Comparison of ENCODE assay signal across 12 mouse cellular contexts in genomic region chr2:118536111-118536510, GRCm38 (mm10). TPM values are rescaled to one million over a fixed set of nuclear protein-coding genes. Genes with fewer than 3 reads are reported as not detected.
DNase-seq lines count a peak whose midpoint lies in the region; ATAC-seq and TF ChIP-seq lines count a peak whose summit lies in the region.
"Had no signal": no experiment of that assay in that cellular context is flagged by ENCODE, and none has a peak within 500 bp of the region (broad histone marks: within the 10 kb centered on the region; RNA-seq: fewer than 3 reads in every experiment).

No protein-coding gene starts in this region.

- H3K9me3 ChIP-seq in lung, embryonic 14.5 days (ENCODE audit: low read depth, low read length) = no peaks in the 10 kb centered on the region
- H3K9me3 ChIP-seq: liver, embryonic 13.5 days had no signal

- no peak for TF ChIP-seq CTCF in lung, embryonic 14.5 days (IDR thresholded peaks at IDR 0.05; ENCODE audit: low read depth)
- TF ChIP-seq CTCF in lung, adult 2 months (IDR thresholded peaks at IDR 0.05; ENCODE audit: insufficient read depth, low read length) = no peak
- no peak for TF ChIP-seq CTCF in embryonic fibroblast, embryonic 13.5 days (IDR thresholded peaks at IDR 0.05; ENCODE audit: borderline replicate concordance, insufficient read depth, low read length)

- H3K9ac ChIP-seq in lung, embryonic 14.5 days = no peak overlapping the region
- H3K9ac ChIP-seq: liver, embryonic 13.5 days had no signal

- H3K4me3 ChIP-seq in lung, embryonic 14.5 days (ENCODE audit: low read depth, low read length) = no peak overlapping the region
- H3K4me3 ChIP-seq in lung, adult 2 months (replicated peaks; ENCODE audit: extremely low read depth, low read depth, low read length) = no peak overlapping the region
- no peak overlapping the region for H3K4me3 ChIP-seq in embryonic fibroblast, embryonic 13.5 days (ENCODE audit: insufficient read depth, low read length)
- H3K4me3 ChIP-seq in myocyte = no peak overlapping the region
- H3K4me3 ChIP-seq: liver, embryonic 13.5 days had no signal

- no peak overlapping the region for H3ac ChIP-seq in myocyte (ENCODE audit: control insufficient read depth, insufficient read length)

- H3K27me3 ChIP-seq in lung, embryonic 14.5 days (ENCODE audit: insufficient read depth, low read length) = no peaks in the 10 kb centered on the region
- no peaks in the 10 kb centered on the region for H3K27me3 ChIP-seq in myocyte (ENCODE audit: control insufficient read depth, insufficient read depth, insufficient read length)
- H3K27me3 ChIP-seq: CH12.LX; liver, embryonic 13.5 days had no signal

- 0 out of 2 replicates have a peak, but pooled peaks cover 10% of the 10 kb centered on the region for H3K36me3 ChIP-seq in lung, embryonic 14.5 days (ENCODE audit: insufficient read depth)
- no peaks in the 10 kb centered on the region for H3K36me3 ChIP-seq in myocyte (ENCODE audit: control insufficient read depth, insufficient read depth)
- H3K36me3 ChIP-seq: liver, embryonic 13.5 days had no signal

- no peak for ATAC-seq in lung, embryonic 14.5 days (ENCODE audit: insufficient read depth)
- ATAC-seq: forebrain, embryonic 14.5 days had no signal

- H3K4me2 ChIP-seq in lung, embryonic 14.5 days = no peak overlapping the region
- H3K4me2 ChIP-seq in myocyte (ENCODE audit: low read depth) = peak overlapping the region; percentile 39
- H3K4me2 ChIP-seq: liver, embryonic 13.5 days had no signal

- peaks cover 51% of the 10 kb centered on the region for H3K4me1 ChIP-seq in lung, embryonic 14.5 days (ENCODE audit: insufficient read depth)
- H3K4me1 ChIP-seq in lung, adult 2 months (ENCODE audit: control insufficient read depth, insufficient read depth, low read length) = peaks cover 44% of the 10 kb centered on the region
- peaks cover 17% of the 10 kb centered on the region for H3K4me1 ChIP-seq in embryonic fibroblast, embryonic 13.5 days (ENCODE audit: control insufficient read depth, insufficient read depth, low read length)

- 57% methylated on average over 6 of the region's 6 CpGs for WGBS in lung, embryonic 14.5 days
- 37% methylated on average over 6 of the region's 6 CpGs for WGBS in lung, adult 2 months

- no peaks in the 10 kb centered on the region for H3K79me2 ChIP-seq in myocyte (ENCODE audit: control insufficient read depth, insufficient read depth)

- 0 out of 2 replicates have a peak overlapping the region, but pooled peaks have one; percentile 39 for H3K27ac ChIP-seq in lung, embryonic 14.5 days (ENCODE audit: low read depth)
- H3K27ac ChIP-seq in embryonic fibroblast, embryonic 13.5 days (ENCODE audit: insufficient read depth, low read length) = peak overlapping the region; percentile 15; the same call in 1 of the 2 replicates
- H3K27ac ChIP-seq: liver, embryonic 13.5 days had no signal

- DNase-seq in heart, adult 11 months = peak; percentile 83
- no peak for DNase-seq in heart, adult 9 months (ENCODE audit: low spot score in 2 of 2)
- no peak for DNase-seq in lung, embryonic 14.5 days
- DNase-seq in lung, adult 2 months = no peak
- DNase-seq in spleen, postnatal 14 days (ENCODE audit: low spot score in 2 of 2) = no peak
- no peak for DNase-seq in adipocyte (ENCODE audit: low spot score)
- DNase-seq: liver, embryonic 13.5 days; retina, postnatal 1 day had no signal

- no peak for TF ChIP-seq POLR2A in lung, adult 2 months (IDR thresholded peaks at IDR 0.05; ENCODE audit: borderline replicate concordance, extremely low read depth, low read depth, low read length)
- TF ChIP-seq POLR2A in embryonic fibroblast, embryonic 13.5 days (IDR thresholded peaks at IDR 0.05; ENCODE audit: low read depth, low read length) = no peak
- no peak for TF ChIP-seq POLR2A in myocyte (IDR thresholded peaks at IDR 0.05; ENCODE audit: insufficient read length, low read depth)

TF ChIP-seq in myocyte, 11 proteins besides CTCF, POLR2A, EP300 and RAD21:
- TF ChIP-seq MYOG (IDR thresholded peaks at IDR 0.05; ENCODE audit: control insufficient read depth in 1 of 3, insufficient read depth in 1 of 3, insufficient read length in 2 of 3, low read depth in 2 of 3) (no peak), MYOD1 (IDR thresholded peaks at IDR 0.05; ENCODE audit: control insufficient read depth in 1 of 3, insufficient read length in 2 of 3, low read depth in 2 of 3) (no peak), CEBPB (IDR thresholded peaks at IDR 0.05; ENCODE audit: insufficient read depth, poor library complexity, severe bottlenecking) (no peak), TCF3 (IDR thresholded peaks at IDR 0.05; ENCODE audit: insufficient read length, low read depth) (no peak), SRF (IDR thresholded peaks at IDR 0.05; ENCODE audit: control insufficient read depth, insufficient read length, low read depth) (no peak), TCF12 (IDR thresholded peaks at IDR 0.05; ENCODE audit: insufficient read depth, poor library complexity, severe bottlenecking) (no peak), POLR2AphosphoS2 (IDR thresholded peaks at IDR 0.05; ENCODE audit: insufficient read length, low read depth) (no peak), E2F4 (IDR thresholded peaks at IDR 0.05; ENCODE audit: insufficient read depth) (no peak), USF1 (IDR thresholded peaks at IDR 0.05; ENCODE audit: low read depth) (no peak), REST (IDR thresholded peaks at IDR 0.05; ENCODE audit: insufficient read depth, insufficient read length) (no peak), MAX (IDR thresholded peaks at IDR 0.05; ENCODE audit: low read depth) (no peak)

RNA-seq across cellular contexts. Expression of gene Bmf, which starts 13.4 kb away (rescaled TPM):
- 5.0 and 7.1 TPM in 2 replicates for polyA plus RNA-seq in lung, embryonic 14.5 days (2014; fragmentation: Nextera tagmentation; extraction: Ambion mirVana)
- 31.5 and 35.9 TPM in 2 replicates for polyA plus RNA-seq in lung, adult 2 months (2012; rRNA removed)
- polyA plus RNA-seq in embryonic fibroblast, embryonic 13.5 days (2011; ENCODE audit: insufficient read length, low read depth, missing spikeins) = 2.7 and 10.1 TPM in 2 replicates
- 4.8 TPM for polyA plus RNA-seq in myocyte (2012; fragmentation: generic; extraction: Trizol)

RNA-seq across cellular contexts. Expression of gene Srp14, which starts 56.6 kb away (rescaled TPM):
- polyA plus RNA-seq in lung, embryonic 14.5 days (2014; fragmentation: Nextera tagmentation; extraction: Ambion mirVana) = 214 and 218 TPM in 2 replicates
- polyA plus RNA-seq in lung, adult 2 months (2012; rRNA removed) = 53.4 and 70.5 TPM in 2 replicates
- 203 and 217 TPM in 2 replicates for polyA plus RNA-seq in embryonic fibroblast, embryonic 13.5 days (2011; ENCODE audit: insufficient read length, low read depth, missing spikeins)
- 311 TPM for polyA plus RNA-seq in myocyte (2012; fragmentation: generic; extraction: Trizol)
